Mouse (Mus musculus) urinary bladder, adult 18-20 months (tissue): Measurements from ENCODE around the gene Fam189b.

Experiments used
- DNase-seq, 2 experiments: peaks; one replicate each; pipeline ENCODE4 v3.0.0; 2022; ENCODE audit warnings: low spot score in 2 of 2, mixed read lengths in 2 of 2

Gene Fam189b

GRCm38 (mm10) chr3:89227307-89228179, 44.6 kb downstream of the Fam189b start:
- DNase-seq: peak in 1 of 2 experiments; percentile 84

GRCm38 (mm10) chr3:89228180-89228549, 45.2 kb downstream of the Fam189b start:
- peak; percentile 75 to 89 for DNase-seq

- DNase-seq: no peak
Observed at GRCm38 (mm10) chr3:89228836-89229235, 45.9 kb downstream of the Fam189b start, which contains the start of gene Muc1. Gene Muc1 (plus strand): TSS chr3:89229057.

- no peak for DNase-seq
Observed at GRCm38 (mm10) chr3:89229276-89229675, 46.3 kb downstream of the Fam189b start.

GRCm38 (mm10) chr3:89230561-89230960, 47.6 kb downstream of the Fam189b start:
- DNase-seq: no peak

- DNase-seq: no peak
Observed at GRCm38 (mm10) chr3:89231345-89231744, 48.4 kb downstream of the Fam189b start.

- DNase-seq: no peak
Observed at GRCm38 (mm10) chr3:89231772-89232275, 48.9 kb downstream of the Fam189b start.

- no peak for DNase-seq
Observed at GRCm38 (mm10) chr3:89232614-89233013, 49.7 kb downstream of the Fam189b start.

GRCm38 (mm10) chr3:89233562-89234110, 50.7 kb downstream of the Fam189b start:
- no peak for DNase-seq

GRCm38 (mm10) chr3:89236516-89236915, 53.6 kb downstream of the Fam189b start:
- DNase-seq: no peak

GRCm38 (mm10) chr3:89237682-89238081, 54.7 kb downstream of the Fam189b start:
- DNase-seq: no peak

GRCm38 (mm10) chr3:89238494-89238893, 55.6 kb downstream of the Fam189b start:
- no peak for DNase-seq
